Mouse (Mus musculus) forebrain, embryonic 16.5 days (tissue): ENCODE measurements around the gene Ehd4. TPM values are rescaled to one million over a fixed set of nuclear protein-coding genes. Genes with fewer than 3 reads are reported as not detected.

ENCODE experiments used
- ATAC-seq: fragments of 200-750 bp; cut with Nextera tagmentation; 2 replicates; pipeline ENCODE4 v1.8.0; 2017; ENCODE audit warnings: mild to moderate bottlenecking, moderate library complexity
- H3K27ac ChIP-seq: fragments of 300-500 bp; sonication (generic); 2 replicates; pipeline ENCODE4 v1.5.1; 2014; ENCODE audit warnings: low read length, control low read depth
- H3K27me3 ChIP-seq: fragments of 300-500 bp; sonication (generic); replicated peaks from 2 replicates; pipeline ENCODE4 v1.6.1; 2014; ENCODE audit warnings: low read length; ENCODE audit not compliant: control insufficient read depth, insufficient read depth
- H3K36me3 ChIP-seq: fragments of 300-500 bp; sonication (generic); 2 replicates; pipeline ENCODE4 v1.6.1; 2014; ENCODE audit not compliant: control insufficient read depth, insufficient read depth
- H3K4me1 ChIP-seq: fragments of 300-500 bp; sonication (generic); replicated peaks from 2 replicates; pipeline ENCODE4 v1.6.1; 2014; ENCODE audit warnings: low read length; ENCODE audit not compliant: control insufficient read depth, insufficient read depth
- H3K4me2 ChIP-seq: fragments of 300-500 bp; sonication (generic); 2 replicates; pipeline ENCODE4 v1.6.1; 2014; ENCODE audit warnings: mild to moderate bottlenecking, low read length, control low read depth
- H3K4me3 ChIP-seq: fragments of 300-500 bp; sonication (generic); replicated peaks from 2 replicates; pipeline ENCODE4 v1.5.1; 2014; ENCODE audit warnings: mild to moderate bottlenecking, low read length, control low read depth
- H3K9ac ChIP-seq: fragments of 300-500 bp; sonication (generic); replicated peaks from 2 replicates; pipeline ENCODE4 v1.6.1; 2014; ENCODE audit warnings: low read depth, low read length, control low read depth
- H3K9me3 ChIP-seq: fragments of 300-500 bp; sonication (generic); 2 replicates; pipeline ENCODE4 v1.6.1; 2016; ENCODE audit warnings: low read length; ENCODE audit not compliant: control insufficient read depth
- WGBS: fragments of 180-500 bp; shearing (Covaris S2); extraction: QIAGEN DNeasy Blood & Tissue Kit; methylation state at CpG from one replicate; pipeline ENCODE4 v1.1.7; 2014; 5-methylcytosine and 5-hydroxymethylcytosine counted together
- polyA plus RNA-seq: library from polyadenylated mRNA; unstranded; fragments of >200 nt; fragmentation: Nextera tagmentation; extraction: Ambion mirVana; gene quantifications from 2 replicates; pipeline ENCODE4 v1.2.1, GENCODE M21; 2015

Gene Ehd4
- polyA plus RNA-seq, 1 experiment from 2014 or later = 9.7 TPM

GRCm38 (mm10) chr2:120170726-120171125, 16.3 kb upstream of the Ehd4 start:
- no peaks in the 10 kb centered on the region for H3K9me3 ChIP-seq
- 61% methylated on average over 1 of the region's 1 CpGs for WGBS
- no peak overlapping the region for H3K9ac ChIP-seq
- no peaks in the 10 kb centered on the region for H3K27me3 ChIP-seq
- no peak for ATAC-seq
- no peaks in the 10 kb centered on the region for H3K4me1 ChIP-seq
- H3K36me3 ChIP-seq = no peaks in the 10 kb centered on the region
- no peak overlapping the region for H3K4me2 ChIP-seq
- H3K4me3 ChIP-seq = no peak overlapping the region
- H3K27ac ChIP-seq = no peak overlapping the region

GRCm38 (mm10) chr2:120169382-120169781, 15.0 kb upstream of the Ehd4 start:
- Histone ChIP-seq H3K36me3 (no peaks in the 10 kb centered on the region), H3K27me3 (no peaks in the 10 kb centered on the region), H3K4me3 (no peak overlapping the region), H3K9me3 (no peaks in the 10 kb centered on the region), H3K9ac (no peak overlapping the region), H3K4me2 (no peak overlapping the region), H3K4me1 (no peaks in the 10 kb centered on the region), H3K27ac (no peak overlapping the region)
- 93% methylated on average over 3 of the region's 3 CpGs for WGBS
- ATAC-seq = no peak

GRCm38 (mm10) chr2:120167763-120168162, 13.4 kb upstream of the Ehd4 start:
- Histone ChIP-seq H3K27me3 (no peaks in the 10 kb centered on the region), H3K9me3 (no peaks in the 10 kb centered on the region), H3K4me2 (no peak overlapping the region), H3K4me3 (no peak overlapping the region), H3K9ac (no peak overlapping the region), H3K36me3 (no peaks in the 10 kb centered on the region), H3K27ac (no peak overlapping the region), H3K4me1 (no peaks in the 10 kb centered on the region)
- 90% methylated on average over 8 of the region's 8 CpGs for WGBS
- ATAC-seq = no peak

- no peak overlapping the region for H3K27ac ChIP-seq
- no peak overlapping the region for H3K4me2 ChIP-seq
- 79% methylated on average over 10 of the region's 10 CpGs for WGBS
- H3K27me3 ChIP-seq = no peaks in the 10 kb centered on the region
- H3K36me3 ChIP-seq = no peaks in the 10 kb centered on the region
- ATAC-seq = no peak
- no peaks in the 10 kb centered on the region for H3K4me1 ChIP-seq
- H3K4me3 ChIP-seq = no peak overlapping the region
- no peak overlapping the region for H3K9ac ChIP-seq
- no peaks in the 10 kb centered on the region for H3K9me3 ChIP-seq
These were observed 11.1 kb upstream of the Ehd4 start for GRCm38 (mm10) chr2:120165474-120165873.

- no peak for ATAC-seq
- Histone ChIP-seq H3K4me1 (peaks cover 4% of the 10 kb centered on the region), H3K4me2 (no peak overlapping the region), H3K27ac (no peak overlapping the region), H3K9me3 (no peaks in the 10 kb centered on the region), H3K27me3 (no peaks in the 10 kb centered on the region), H3K9ac (no peak overlapping the region), H3K4me3 (no peak overlapping the region), H3K36me3 (no peaks in the 10 kb centered on the region)
- WGBS = 84% methylated on average over 2 of the region's 2 CpGs
These were observed 5.0 kb upstream of the Ehd4 start for GRCm38 (mm10) chr2:120159434-120159833.

- Histone ChIP-seq H3K36me3 (no peaks in the 10 kb centered on the region), H3K9ac (no peak overlapping the region)
These were observed 4.4 kb upstream of the Ehd4 start for GRCm38 (mm10) chr2:120158846-120159245.

GRCm38 (mm10) chr2:120158016-120158415, 3.6 kb upstream of the Ehd4 start:
- H3K27me3 ChIP-seq = no peaks in the 10 kb centered on the region
- H3K4me1 ChIP-seq = peaks cover 9% of the 10 kb centered on the region
- H3K9me3 ChIP-seq = no peaks in the 10 kb centered on the region
- no peaks in the 10 kb centered on the region for H3K36me3 ChIP-seq
- H3K9ac ChIP-seq = no peak overlapping the region
- no peak overlapping the region for H3K4me2 ChIP-seq
- no peak overlapping the region for H3K4me3 ChIP-seq
- 58% methylated on average over 5 of the region's 5 CpGs for WGBS
- H3K27ac ChIP-seq = no peak overlapping the region
- ATAC-seq = no peak

More at GRCm38 (mm10) chr2:120158846-120159245, 4.4 kb upstream of the Ehd4 start:
- H3K27ac ChIP-seq = no peak overlapping the region
- no peaks in the 10 kb centered on the region for H3K27me3 ChIP-seq
- H3K9me3 ChIP-seq = no peaks in the 10 kb centered on the region
- peaks cover 5% of the 10 kb centered on the region for H3K4me1 ChIP-seq
- no peak overlapping the region for H3K4me3 ChIP-seq
- 37% methylated on average over 1 of the region's 1 CpGs for WGBS
- no peak overlapping the region for H3K4me2 ChIP-seq
- no peak for ATAC-seq

- H3K4me3 ChIP-seq = no peak overlapping the region
- no peak overlapping the region for H3K27ac ChIP-seq
- 66% methylated on average over 2 of the region's 2 CpGs for WGBS
- H3K9ac ChIP-seq = no peak overlapping the region
- H3K27me3 ChIP-seq = no peaks in the 10 kb centered on the region
- H3K4me2 ChIP-seq = no peak overlapping the region
- no peaks in the 10 kb centered on the region for H3K36me3 ChIP-seq
- H3K4me1 ChIP-seq = peaks cover 9% of the 10 kb centered on the region
- no peaks in the 10 kb centered on the region for H3K9me3 ChIP-seq
- ATAC-seq = no peak
These were observed 3.2 kb upstream of the Ehd4 start for GRCm38 (mm10) chr2:120157606-120158005.

- whole genome bisulfite sequencing = 5% methylated on average over 38 of the region's 38 CpGs
- H3K9me3 ChIP-seq = no peaks in the 10 kb centered on the region
- no peak for ATAC-seq
- H3K27me3 ChIP-seq = no peaks in the 10 kb centered on the region
- H3K4me2 ChIP-seq = peak overlapping the region; percentile 99
- H3K4me1 ChIP-seq = peaks cover 9% of the 10 kb centered on the region
- peak overlapping the region; percentile 68 for H3K9ac ChIP-seq
- H3K36me3 ChIP-seq = no peaks in the 10 kb centered on the region
- no peak overlapping the region for H3K27ac ChIP-seq
- peak overlapping the region; percentile 74 for H3K4me3 ChIP-seq
These were observed 633 bp downstream of the Ehd4 start for GRCm38 (mm10) chr2:120153586-120154360.
